Mouse (Mus musculus) embryonic fibroblast, embryonic 13.5 days (primary cell): ENCODE measurements around the gene Azi2.

Experiments used
- CTCF ChIP-seq: IDR thresholded peaks from 2 replicates; pipeline ENCODE4 v1.5.1; 2011; ENCODE audit warnings: mild to moderate bottlenecking, control low read depth, low read length, moderate library complexity, borderline replicate concordance; ENCODE audit not compliant: insufficient read depth
- POLR2A ChIP-seq: IDR thresholded peaks from 2 replicates; pipeline ENCODE4 v1.6.1; 2011; ENCODE audit warnings: low read depth, mild to moderate bottlenecking, control low read depth, low read length, moderate library complexity

DNA sequence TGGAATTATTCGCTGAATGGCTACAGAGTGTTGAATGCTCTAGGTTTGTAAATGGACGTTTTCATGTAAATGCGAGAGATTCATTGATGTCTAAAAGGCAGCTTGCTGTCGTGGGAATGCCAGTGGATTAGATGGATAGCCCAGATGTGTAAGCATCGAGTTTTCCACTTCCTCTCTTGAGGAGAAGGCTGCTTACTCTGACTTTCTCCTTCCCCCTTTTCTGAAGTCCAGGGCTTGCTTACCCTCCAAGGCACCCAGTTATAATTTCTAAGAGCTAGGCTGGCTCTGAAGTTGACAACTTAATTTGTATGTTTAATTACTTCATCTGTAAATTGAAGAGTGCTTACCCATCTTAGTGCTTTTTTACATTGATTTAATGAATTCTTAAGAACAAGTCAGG is 1.3 kb downstream of the Azi2 start:
- TF ChIP-seq CTCF (no peak), POLR2A (no peak)
